Mouse (Mus musculus) heart, embryonic 13.5 days (tissue): ENCODE data around the gene 5730596B20Rik. TPM values are rescaled to one million over a fixed set of nuclear protein-coding genes. Genes with fewer than 3 reads are reported as not detected.
A peak's percentile ranks its signal among the peaks of the same experiment; 100 is the strongest.

ENCODE experiments used
- ATAC-seq: fragments of 200-750 bp; cut with Nextera tagmentation; 2 replicates; pipeline ENCODE4 v1.8.0; 2017; ENCODE audit warnings: moderate TSS enrichment; ENCODE audit not compliant: insufficient number of reproducible peaks, low FRiP score, low TSS enrichment; ENCODE audit errors: extremely low read depth
- H3K27ac ChIP-seq: fragments of 300-500 bp; sonication (generic); replicated peaks from 2 replicates; pipeline ENCODE4 v1.5.1; 2015; ENCODE audit warnings: moderate library complexity, mild to moderate bottlenecking, inconsistent platforms
- H3K27me3 ChIP-seq: fragments of 300-500 bp; sonication (generic); replicated peaks from 2 replicates; pipeline ENCODE4 v1.6.1; 2015; ENCODE audit warnings: mild to moderate bottlenecking, inconsistent platforms
- H3K36me3 ChIP-seq: fragments of 300-500 bp; sonication (generic); 2 replicates; pipeline ENCODE4 v1.6.1; 2015; ENCODE audit warnings: mild to moderate bottlenecking, inconsistent platforms
- H3K4me1 ChIP-seq: fragments of 300-500 bp; sonication (generic); 2 replicates; pipeline ENCODE4 v1.6.1; 2015; ENCODE audit warnings: inconsistent platforms
- H3K4me2 ChIP-seq: fragments of 300-500 bp; sonication (generic); 2 replicates; pipeline ENCODE4 v1.6.1; 2015; ENCODE audit warnings: inconsistent platforms, mild to moderate bottlenecking, moderate library complexity
- H3K4me3 ChIP-seq: fragments of 300-500 bp; sonication (generic); 2 replicates; pipeline ENCODE4 v1.5.1; 2015; ENCODE audit warnings: moderate library complexity, mild to moderate bottlenecking, inconsistent platforms
- H3K9ac ChIP-seq: fragments of 300-500 bp; sonication (generic); 2 replicates; pipeline ENCODE4 v1.6.1; 2015; ENCODE audit warnings: inconsistent platforms, mild to moderate bottlenecking, moderate library complexity
- H3K9me3 ChIP-seq: fragments of 300-500 bp; sonication (generic); 2 replicates; pipeline ENCODE4 v1.6.1; 2016; ENCODE audit warnings: inconsistent platforms
- WGBS: fragments of 180-500 bp; shearing (Covaris S2); methylation state at CpG from one replicate; pipeline ENCODE4 v1.1.7; 2015; ENCODE audit warnings: mixed read lengths; 5-methylcytosine and 5-hydroxymethylcytosine counted together
- polyA plus RNA-seq: library from polyadenylated mRNA; unstranded; fragments of >200 nt; fragmentation: Nextera tagmentation; extraction: Ambion mirVana; gene quantifications from 2 replicates; pipeline ENCODE4 v1.2.1, GENCODE M21; 2015

5730596B20Rik gene
- polyA plus RNA-seq, 1 experiment from 2014 or later, result 0.33 TPM

DNA sequence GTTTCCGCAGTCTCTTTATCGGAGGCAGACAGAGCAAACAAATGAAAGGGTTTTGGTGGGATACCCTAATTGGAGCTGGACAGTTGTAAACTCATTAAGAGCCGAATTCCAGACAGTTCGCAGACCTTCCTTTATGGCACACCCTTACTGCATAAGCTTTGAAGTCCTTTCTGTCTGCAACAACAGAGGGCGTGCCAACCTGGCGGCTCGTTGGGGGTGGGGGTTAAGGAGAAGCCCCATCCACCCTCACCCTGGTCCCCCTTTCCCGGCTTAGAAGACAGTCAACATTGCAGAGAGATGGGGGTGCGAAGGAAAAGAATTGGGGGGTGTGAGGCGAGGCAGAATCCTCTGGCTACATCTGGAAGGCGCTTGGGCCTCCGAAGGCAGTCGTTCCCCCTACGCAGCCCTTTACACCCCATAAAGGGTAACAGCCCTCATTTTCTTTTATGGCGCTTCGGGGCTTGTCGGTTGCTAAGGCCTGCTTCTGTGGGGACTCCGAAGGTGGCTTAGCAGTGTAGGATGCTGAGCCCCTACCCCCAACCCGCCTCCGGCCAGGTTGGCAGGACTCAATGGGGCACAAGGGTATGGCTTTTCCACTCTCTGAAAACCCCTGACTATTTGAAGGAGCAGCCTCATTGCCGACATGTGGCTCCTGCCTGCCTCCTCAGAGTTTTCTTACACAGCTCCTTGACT is 44.8 kb downstream of the 5730596B20Rik start:
- peaks cover 22% of the 10 kb centered on the region for H3K4me1 ChIP-seq
- WGBS, result 7% methylated on average over 21 of the region's 21 CpGs
- H3K9ac ChIP-seq, result no peak overlapping the region
- ATAC-seq, result no peak
- H3K27ac ChIP-seq, result no peak overlapping the region
- H3K27me3 ChIP-seq, result peaks cover 100% of the 10 kb centered on the region
- no peaks in the 10 kb centered on the region for H3K9me3 ChIP-seq
- H3K36me3 ChIP-seq, result no peaks in the 10 kb centered on the region
- peak overlapping the region; percentile 79 for H3K4me2 ChIP-seq
- H3K4me3 ChIP-seq, result peak overlapping the region; percentile 61

GRCm38 (mm10) chr6:52222729-52223128 is 45.4 kb downstream of the 5730596B20Rik start:
- ATAC-seq, result no peak
- Histone ChIP-seq H3K9me3 (no peaks in the 10 kb centered on the region), H3K4me1 (peaks cover 16% of the 10 kb centered on the region), H3K9ac (no peak overlapping the region), H3K27ac (no peak overlapping the region), H3K4me2 (no peak overlapping the region), H3K27me3 (peaks cover 100% of the 10 kb centered on the region), H3K4me3 (no peak overlapping the region), H3K36me3 (no peaks in the 10 kb centered on the region)
- 21% methylated on average over 13 of the region's 13 CpGs for WGBS

- Histone ChIP-seq H3K27ac (no peak overlapping the region), H3K4me1 (peaks cover 15% of the 10 kb centered on the region; the same call in 1 of the 2 replicates), H3K36me3 (no peaks in the 10 kb centered on the region), H3K9ac (no peak overlapping the region), H3K9me3 (no peaks in the 10 kb centered on the region), H3K27me3 (peaks cover 99% of the 10 kb centered on the region), H3K4me2 (peak overlapping the region; percentile 26; the same call in 1 of the 2 replicates), H3K4me3 (no peak overlapping the region; the same call in 1 of the 2 replicates)
- ATAC-seq, result no peak
- WGBS, result 4% methylated on average over 24 of the region's 24 CpGs
Observed at GRCm38 (mm10) chr6:52223939-52224760, 46.9 kb downstream of the 5730596B20Rik start.

DNA sequence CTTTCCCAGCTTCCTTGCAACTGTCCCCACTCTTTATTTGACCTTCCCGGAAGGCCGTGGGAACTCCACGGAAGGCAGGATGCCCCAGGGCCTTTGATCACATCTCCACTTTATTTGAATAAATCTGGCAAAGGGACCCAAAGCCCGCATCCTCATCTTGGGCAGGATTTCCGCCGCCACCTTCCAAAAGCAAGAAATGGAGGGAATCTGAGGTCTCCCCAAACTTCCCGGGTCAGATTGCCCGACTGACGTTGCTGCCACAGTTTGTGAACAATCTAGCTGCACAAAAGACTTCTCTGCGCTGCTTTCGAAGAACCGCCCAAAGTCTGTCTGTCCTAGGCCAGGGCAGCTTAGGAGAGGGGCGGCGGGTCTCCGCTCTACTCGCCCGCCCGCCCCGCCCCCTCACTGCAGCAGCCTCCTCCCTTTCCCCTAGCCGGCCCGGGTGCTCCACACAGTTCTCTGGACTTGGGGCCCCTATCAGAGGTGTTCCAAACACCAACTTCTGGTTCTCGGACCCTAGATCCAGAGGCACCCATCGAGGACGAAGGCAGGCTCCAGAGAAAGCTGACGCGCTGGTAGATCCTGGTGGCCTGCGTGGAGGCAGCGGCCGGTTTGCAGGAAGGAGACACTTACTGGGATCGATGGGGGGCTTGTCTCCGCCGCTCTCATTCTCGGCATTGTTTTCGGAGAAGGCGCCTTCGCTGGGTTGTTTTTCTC is 47.8 kb downstream of the 5730596B20Rik start:
- H3K27me3 ChIP-seq, result peaks cover 99% of the 10 kb centered on the region
- H3K9ac ChIP-seq, result no peak overlapping the region
- H3K9me3 ChIP-seq, result no peaks in the 10 kb centered on the region
- H3K4me1 ChIP-seq, result peaks cover 15% of the 10 kb centered on the region; the same call in 1 of the 2 replicates
- no peak overlapping the region for H3K27ac ChIP-seq
- WGBS, result 1% methylated on average over 36 of the region's 36 CpGs
- no peaks in the 10 kb centered on the region for H3K36me3 ChIP-seq
- H3K4me2 ChIP-seq, result no peak overlapping the region
- H3K4me3 ChIP-seq, result peak overlapping the region; percentile 23; the same call in 1 of the 2 replicates
- ATAC-seq, result no peak

GRCm38 (mm10) chr6:52225612-52226568 is 48.6 kb downstream of the 5730596B20Rik start:
- Histone ChIP-seq H3K9ac (no peak overlapping the region), H3K36me3 (no peaks in the 10 kb centered on the region), H3K4me3 (peak overlapping the region; percentile 23), H3K4me1 (peaks cover 15% of the 10 kb centered on the region; the same call in 1 of the 2 replicates), H3K9me3 (no peaks in the 10 kb centered on the region), H3K4me2 (peak overlapping the region; percentile 24; the same call in 1 of the 2 replicates), H3K27me3 (peaks cover 99% of the 10 kb centered on the region), H3K27ac (no peak overlapping the region)
- WGBS, result 2% methylated on average over 69 of the region's 69 CpGs
- ATAC-seq, result no peak

- Histone ChIP-seq H3K36me3 (no peaks in the 10 kb centered on the region), H3K9me3 (no peaks in the 10 kb centered on the region), H3K4me2 (no peak overlapping the region), H3K4me3 (no peak overlapping the region), H3K9ac (no peak overlapping the region), H3K27ac (no peak overlapping the region), H3K27me3 (peaks cover 98% of the 10 kb centered on the region), H3K4me1 (peaks cover 10% of the 10 kb centered on the region; the same call in 1 of the 2 replicates)
- 5% methylated on average over 26 of the region's 26 CpGs for whole genome bisulfite sequencing
- ATAC-seq, result no peak
Observed at GRCm38 (mm10) chr6:52226569-52227257, 49.4 kb downstream of the 5730596B20Rik start.

GRCm38 (mm10) chr6:52227470-52228222 is 50.3 kb downstream of the 5730596B20Rik start:
- no peak overlapping the region for H3K9ac ChIP-seq
- H3K4me2 ChIP-seq, result no peak overlapping the region
- H3K4me1 ChIP-seq, result peaks cover 6% of the 10 kb centered on the region; the same call in 1 of the 2 replicates
- no peak overlapping the region for H3K27ac ChIP-seq
- no peaks in the 10 kb centered on the region for H3K36me3 ChIP-seq
- 6% methylated on average over 11 of the region's 11 CpGs for WGBS
- no peak for ATAC-seq
- peaks cover 98% of the 10 kb centered on the region for H3K27me3 ChIP-seq
- H3K9me3 ChIP-seq, result no peaks in the 10 kb centered on the region
- H3K4me3 ChIP-seq, result no peak overlapping the region

- no peak overlapping the region for H3K27ac ChIP-seq
Observed at GRCm38 (mm10) chr6:52228475-52229465, 51.5 kb downstream of the 5730596B20Rik start.

More at GRCm38 (mm10) chr6:52228475-52229465, 51.5 kb downstream of the 5730596B20Rik start:
- no peak for ATAC-seq
- Histone ChIP-seq H3K36me3 (no peaks in the 10 kb centered on the region), H3K27me3 (peaks cover 98% of the 10 kb centered on the region), H3K9me3 (no peaks in the 10 kb centered on the region), H3K4me1 (peaks cover 7% of the 10 kb centered on the region; the same call in 1 of the 2 replicates), H3K4me3 (no peak overlapping the region), H3K4me2 (no peak overlapping the region), H3K9ac (no peak overlapping the region)
- under 1% methylated on average over 38 of the region's 38 CpGs for WGBS
